Mouse (Mus musculus): Measurements from ENCODE around the gene Nme8. TPM values are rescaled to one million over a fixed set of nuclear protein-coding genes. Genes with fewer than 3 reads are reported as not detected.
A peak's percentile ranks its signal among the peaks of the same experiment; 100 is the strongest.

Nme8 gene
- polyA plus RNA-seq, 1 experiment from 2014 or later: not detected

DNA sequence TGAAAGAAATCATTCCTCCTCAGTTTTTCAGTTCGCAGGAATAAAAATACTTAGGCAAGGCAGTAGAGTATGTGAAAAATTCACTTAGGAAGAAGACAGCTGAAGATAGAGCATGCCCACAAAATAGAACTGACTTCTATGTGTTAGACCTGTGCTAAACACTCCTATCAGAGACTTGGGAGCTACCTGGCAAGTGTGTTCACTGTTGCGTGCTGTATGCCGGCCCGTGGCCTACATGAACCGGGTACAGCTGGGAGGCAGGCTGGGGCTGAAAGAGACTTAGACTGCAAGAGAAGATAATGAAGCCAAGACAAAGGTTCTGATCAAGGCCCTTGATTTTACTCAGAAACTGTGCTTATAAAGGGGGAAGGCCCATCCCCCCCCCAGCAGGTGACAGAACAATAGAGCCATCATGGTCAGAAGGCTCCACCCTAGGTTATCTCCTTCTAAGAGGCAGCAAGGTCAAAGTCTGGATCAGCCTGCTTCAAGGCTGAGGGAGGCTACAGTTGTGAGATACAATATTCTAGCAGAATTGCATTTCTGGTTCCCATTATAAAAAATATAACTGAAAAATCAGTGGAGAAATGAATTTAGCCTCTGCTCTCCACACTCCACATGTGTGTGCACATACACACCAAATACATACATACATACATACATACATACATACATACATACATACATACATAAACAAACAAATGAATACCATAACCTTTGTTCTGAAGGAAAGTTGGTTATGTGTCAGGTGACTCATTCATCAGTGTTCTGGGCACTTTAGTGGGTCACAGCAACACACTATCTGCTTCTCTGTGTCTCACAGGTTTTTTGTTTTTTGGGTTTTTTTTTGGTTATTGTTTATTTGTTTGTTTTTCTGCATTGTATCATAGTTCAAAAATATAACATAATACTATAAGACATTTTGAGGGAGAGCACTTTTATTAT is 66.6 kb downstream of the Nme8 start:
- 98% methylated on average over 5 of the region's 5 CpGs for WGBS
- H3K4me2 ChIP-seq (replicated peaks): no peak overlapping the region
- H3K9ac ChIP-seq: no peak overlapping the region
- no peaks in the 10 kb centered on the region for H3K9me3 ChIP-seq
- no peaks in the 10 kb centered on the region for H3K27me3 ChIP-seq
- no peaks in the 10 kb centered on the region for H3K4me1 ChIP-seq
- no peaks in the 10 kb centered on the region for H3K36me3 ChIP-seq
- H3K4me3 ChIP-seq: no peak overlapping the region
- no peak overlapping the region for H3K27ac ChIP-seq
- ATAC-seq (ENCODE audit: low FRiP score, low read depth): no peak

DNA sequence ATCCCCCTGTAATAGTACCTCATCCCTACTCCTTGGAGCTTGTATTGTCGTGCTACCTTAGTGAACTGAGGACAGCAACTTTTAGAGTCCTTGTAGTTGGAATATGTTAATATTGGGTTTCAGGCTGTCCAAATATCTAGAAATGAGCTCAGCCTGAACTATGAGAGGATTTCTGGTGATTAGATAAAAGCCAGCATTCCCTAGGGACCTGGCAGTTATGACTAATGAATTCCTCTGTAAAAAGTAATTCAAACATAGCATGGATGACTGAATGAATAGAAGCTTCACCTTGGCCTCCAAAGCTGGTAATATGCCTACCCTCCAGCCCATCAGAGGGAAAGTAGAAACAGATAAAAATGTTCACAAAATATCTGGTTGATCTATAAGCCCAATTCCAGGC is 71.1 kb downstream of the Nme8 start:
- Histone ChIP-seq H3K27me3 (peaks cover 39% of the 10 kb centered on the region), H3K4me2 (replicated peaks) (no peak overlapping the region), H3K36me3 (no peaks in the 10 kb centered on the region), H3K9ac (no peak overlapping the region), H3K4me3 (no peak overlapping the region), H3K27ac (no peak overlapping the region), H3K4me1 (peaks cover 11% of the 10 kb centered on the region), H3K9me3 (no peaks in the 10 kb centered on the region)
- ATAC-seq (ENCODE audit: low FRiP score, low read depth): no peak
- 81% methylated on average over 1 of the region's 1 CpGs for WGBS

DNA sequence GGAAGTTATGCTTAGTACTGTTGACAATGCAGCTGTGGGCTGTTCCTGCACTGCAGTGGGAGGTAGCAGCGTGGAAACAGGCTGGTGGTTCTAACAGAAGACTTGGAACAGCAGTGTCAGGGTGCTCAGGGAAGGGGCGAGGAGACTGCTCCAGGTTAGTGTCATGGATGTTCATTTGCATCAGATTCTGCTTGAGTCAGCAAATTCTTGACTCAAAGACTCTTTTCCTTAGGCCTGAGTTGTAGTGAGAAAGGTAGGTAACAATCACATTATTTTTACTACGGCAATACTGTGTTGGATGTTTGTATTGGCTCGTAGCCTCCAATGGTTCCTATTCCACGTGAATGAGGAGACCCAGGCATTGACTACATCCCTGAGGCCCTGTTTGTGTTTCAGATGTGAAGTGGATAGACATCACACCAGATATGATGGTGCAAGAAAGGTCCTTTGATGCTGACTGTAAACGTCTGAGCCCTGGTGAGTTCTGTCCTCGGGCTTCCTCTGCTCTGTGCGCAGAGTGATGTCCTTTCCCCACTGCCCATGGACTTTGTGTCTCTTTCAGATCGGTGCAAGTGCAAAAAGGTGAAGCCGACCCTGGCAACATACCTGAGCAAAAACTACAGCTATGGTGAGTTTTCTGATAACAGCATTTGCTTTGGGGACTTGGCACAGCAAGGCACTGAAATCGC is 72.8 kb downstream of the Nme8 start:
- no peaks in the 10 kb centered on the region for H3K9me3 ChIP-seq
- peaks cover 43% of the 10 kb centered on the region for H3K27me3 ChIP-seq
- H3K27ac ChIP-seq: no peak overlapping the region
- no peak overlapping the region for H3K4me2 ChIP-seq (replicated peaks)
- H3K9ac ChIP-seq: no peak overlapping the region
- WGBS: 79% methylated on average over 11 of the region's 11 CpGs
- H3K36me3 ChIP-seq: no peaks in the 10 kb centered on the region
- H3K4me3 ChIP-seq: no peak overlapping the region
- no peak for ATAC-seq (ENCODE audit: low FRiP score, low read depth)
- peaks cover 11% of the 10 kb centered on the region for H3K4me1 ChIP-seq

DNA sequence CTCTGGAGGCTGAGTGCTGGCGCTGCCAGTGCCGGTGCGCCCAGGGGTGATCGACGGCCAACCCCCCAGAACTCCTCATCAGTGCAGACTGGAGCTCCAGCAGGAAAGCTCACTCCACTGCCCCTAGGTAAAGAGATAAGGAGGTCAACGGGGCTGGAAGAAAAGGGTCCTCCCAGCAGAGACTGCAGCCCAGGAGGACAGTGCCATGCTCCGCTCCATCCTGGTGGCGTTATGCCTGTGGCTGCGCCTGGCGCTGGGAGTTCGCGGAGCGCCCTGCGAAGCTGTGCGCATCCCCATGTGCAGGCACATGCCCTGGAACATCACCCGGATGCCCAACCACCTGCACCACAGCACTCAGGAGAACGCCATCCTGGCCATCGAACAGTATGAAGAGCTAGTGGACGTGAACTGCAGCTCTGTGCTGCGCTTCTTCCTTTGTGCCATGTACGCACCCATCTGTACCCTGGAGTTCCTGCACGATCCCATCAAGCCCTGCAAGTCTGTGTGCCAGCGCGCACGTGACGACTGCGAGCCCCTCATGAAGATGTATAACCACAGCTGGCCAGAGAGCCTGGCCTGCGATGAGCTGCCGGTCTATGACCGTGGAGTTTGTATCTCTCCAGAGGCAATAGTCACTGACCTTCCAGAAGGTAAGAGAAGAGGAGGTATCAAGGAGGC is 74.2 kb downstream of the Nme8 start:
- Histone ChIP-seq H3K9me3 (no peaks in the 10 kb centered on the region), H3K27me3 (peaks cover 43% of the 10 kb centered on the region), H3K4me1 (peaks cover 11% of the 10 kb centered on the region), H3K4me3 (peak overlapping the region; percentile 47), H3K4me2 (replicated peaks) (peak overlapping the region; percentile 89), H3K9ac (peak overlapping the region; percentile 59), H3K27ac (no peak overlapping the region), H3K36me3 (no peaks in the 10 kb centered on the region)
- peak; percentile 21; the same call in 1 of the 2 replicates for ATAC-seq (ENCODE audit: low FRiP score, low read depth)
- WGBS: 22% methylated on average over 30 of the region's 30 CpGs

DNA sequence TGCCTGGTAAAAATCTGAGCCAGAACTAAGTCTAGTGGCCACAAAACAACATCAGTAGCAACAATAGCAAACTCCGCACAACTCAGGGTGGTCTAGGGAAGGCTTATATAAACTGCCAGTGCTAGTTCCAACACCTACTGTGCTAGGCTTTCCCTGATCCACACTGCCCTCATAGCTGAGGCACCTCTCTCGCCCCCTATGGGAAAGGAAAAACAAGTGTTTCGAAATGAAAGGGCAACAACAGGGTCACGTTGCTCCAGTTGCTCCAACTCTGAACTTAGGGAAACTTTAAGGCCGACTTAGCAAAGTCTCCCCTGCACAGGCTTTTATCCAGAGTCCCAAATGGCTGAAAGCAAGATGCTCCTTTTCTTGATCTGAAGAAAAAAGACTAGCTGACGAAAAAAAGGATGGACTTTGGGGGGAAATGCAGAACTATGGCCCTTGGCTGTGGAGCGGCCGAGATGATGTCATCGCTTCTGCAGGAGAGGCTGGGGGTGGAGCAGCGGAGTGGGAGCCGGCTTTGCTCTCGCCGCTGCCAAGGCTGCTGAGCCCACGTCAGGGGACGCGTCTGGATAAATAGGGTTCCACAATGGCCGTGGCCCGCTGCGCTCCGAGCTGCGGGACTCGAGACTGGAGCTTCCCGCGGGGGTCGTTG is 74.9 kb downstream of the Nme8 start, which contains the start of gene Sfrp4:
Gene Sfrp4 (plus strand): TSS at position 532 of the 655 bp plus-strand sequence.
- peak within 1 kb of the TSS; percentile 59 for H3K9ac ChIP-seq
- H3K27me3 ChIP-seq: peaks cover 43% of the 10 kb centered on the region
- H3K4me3 ChIP-seq: peak within 1 kb of the TSS; percentile 47
- peak within 1 kb of the TSS; percentile 89 for H3K4me2 ChIP-seq (replicated peaks)
- 2% methylated on average over 25 of the region's 25 CpGs for WGBS
- peaks cover 11% of the 10 kb centered on the region for H3K4me1 ChIP-seq
- H3K9me3 ChIP-seq: no peaks in the 10 kb centered on the region
- no peaks in the 10 kb centered on the region for H3K36me3 ChIP-seq
- H3K27ac ChIP-seq: no peak within 1 kb of the TSS
- ATAC-seq (ENCODE audit: low FRiP score, low read depth): peak; percentile 59

DNA sequence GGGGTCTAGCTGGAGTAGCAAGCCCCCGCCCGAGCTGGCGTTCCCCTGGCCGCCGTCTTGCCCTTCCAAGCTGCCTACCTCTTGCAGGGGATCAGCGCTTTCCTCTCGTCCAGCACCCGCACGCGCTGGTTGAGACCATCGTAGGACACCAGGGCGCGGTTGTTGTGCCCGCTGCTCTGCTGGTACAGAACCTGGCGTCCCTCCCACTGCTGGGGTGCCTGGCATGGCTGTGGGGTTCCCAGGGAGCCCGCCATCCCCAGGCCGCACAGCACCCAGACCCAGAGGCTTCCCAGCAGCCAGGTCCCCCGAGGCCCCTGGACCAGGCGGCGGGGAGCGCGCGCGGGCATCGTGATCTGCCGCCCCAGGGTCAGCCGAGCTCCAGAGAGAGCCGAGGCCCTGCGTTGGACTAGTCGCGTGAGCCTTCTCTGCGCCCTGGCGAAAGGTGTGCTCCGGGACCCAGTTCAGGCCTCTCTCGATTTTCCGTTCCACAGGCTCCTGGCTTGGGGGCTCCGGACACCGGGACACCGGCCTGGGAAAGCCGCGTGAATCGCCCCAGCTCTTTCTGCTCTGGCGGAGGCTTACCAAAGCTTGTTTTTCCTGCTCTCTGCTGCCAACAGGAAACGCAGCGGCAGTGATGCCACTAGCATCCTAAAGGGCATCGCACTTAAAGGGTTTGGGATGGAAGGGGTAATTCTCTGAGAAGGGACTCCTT is 78.2 kb downstream of the Nme8 start, which contains the start of gene Epdr1:
Gene Epdr1 (minus strand): TSS at position 712 of the 712 bp plus-strand sequence.
- Histone ChIP-seq H3K4me1 (peaks cover 11% of the 10 kb centered on the region), H3K4me2 (replicated peaks) (peak within 1 kb of the TSS; percentile 99), H3K9me3 (no peaks in the 10 kb centered on the region), H3K27me3 (peaks cover 33% of the 10 kb centered on the region), H3K36me3 (no peaks in the 10 kb centered on the region), H3K4me3 (peak within 1 kb of the TSS; percentile 72), H3K27ac (no peak within 1 kb of the TSS; the same call in 1 of the 2 replicates), H3K9ac (peak within 1 kb of the TSS; percentile 85)
- WGBS: under 1% methylated on average over 46 of the region's 46 CpGs
- peak; percentile 74 for ATAC-seq (ENCODE audit: low FRiP score, low read depth)

DNA sequence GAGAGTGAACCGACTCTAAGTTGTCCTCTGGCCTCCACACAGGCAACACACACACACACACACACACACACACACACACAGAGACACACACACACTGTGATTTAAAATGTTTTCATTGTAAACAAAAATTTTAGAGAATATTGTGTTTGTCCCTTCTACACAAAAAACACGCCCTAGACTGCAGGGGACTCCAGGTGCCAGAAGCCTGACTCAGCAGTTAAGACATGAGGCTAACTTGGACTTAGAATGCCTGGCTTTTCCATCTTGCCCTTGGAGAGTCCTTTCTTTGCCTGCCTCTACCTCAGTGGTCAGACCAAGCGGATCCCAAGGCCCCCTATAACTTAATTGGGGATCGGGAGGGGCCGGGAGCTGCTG is 78.8 kb downstream of the Nme8 start:
- H3K4me2 ChIP-seq (replicated peaks): peak overlapping the region; percentile 99
- H3K9ac ChIP-seq: peak overlapping the region; percentile 85
- H3K27ac ChIP-seq: no peak overlapping the region
- H3K36me3 ChIP-seq: no peaks in the 10 kb centered on the region
- peak; percentile 12; the same call in 1 of the 2 replicates for ATAC-seq (ENCODE audit: low FRiP score, low read depth)
- no peaks in the 10 kb centered on the region for H3K9me3 ChIP-seq
- peaks cover 11% of the 10 kb centered on the region for H3K4me1 ChIP-seq
- WGBS: 3% methylated on average over 5 of the region's 5 CpGs
- peaks cover 28% of the 10 kb centered on the region for H3K27me3 ChIP-seq
- H3K4me3 ChIP-seq: peak overlapping the region; percentile 72

DNA sequence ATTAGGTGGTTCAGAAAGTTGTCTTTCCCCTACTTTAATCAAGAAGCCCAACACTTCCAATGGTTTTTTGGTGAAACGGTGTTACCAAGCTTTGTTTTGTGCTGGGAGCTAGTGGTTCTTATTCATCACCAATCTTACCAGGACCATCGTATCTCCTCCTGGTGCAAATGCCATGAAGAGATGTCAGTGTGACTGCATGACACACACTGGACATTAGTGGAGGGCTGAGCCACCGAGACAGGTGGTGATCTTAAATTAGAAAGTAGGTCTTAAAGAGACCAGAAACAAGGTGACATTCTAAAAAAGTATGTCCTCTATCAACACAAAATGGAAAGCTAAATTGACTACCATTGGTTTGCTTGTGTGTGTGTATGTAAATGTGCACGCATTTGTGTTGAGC is 79.5 kb downstream of the Nme8 start:
- Histone ChIP-seq H3K36me3 (no peaks in the 10 kb centered on the region), H3K27ac (no peak overlapping the region), H3K4me1 (peaks cover 6% of the 10 kb centered on the region; the same call in 1 of the 2 replicates), H3K9ac (no peak overlapping the region), H3K27me3 (peaks cover 20% of the 10 kb centered on the region), H3K4me2 (replicated peaks) (no peak overlapping the region), H3K4me3 (no peak overlapping the region), H3K9me3 (no peaks in the 10 kb centered on the region)
- ATAC-seq (ENCODE audit: low FRiP score, low read depth): no peak
- WGBS: 88% methylated on average over 4 of the region's 4 CpGs

DNA sequence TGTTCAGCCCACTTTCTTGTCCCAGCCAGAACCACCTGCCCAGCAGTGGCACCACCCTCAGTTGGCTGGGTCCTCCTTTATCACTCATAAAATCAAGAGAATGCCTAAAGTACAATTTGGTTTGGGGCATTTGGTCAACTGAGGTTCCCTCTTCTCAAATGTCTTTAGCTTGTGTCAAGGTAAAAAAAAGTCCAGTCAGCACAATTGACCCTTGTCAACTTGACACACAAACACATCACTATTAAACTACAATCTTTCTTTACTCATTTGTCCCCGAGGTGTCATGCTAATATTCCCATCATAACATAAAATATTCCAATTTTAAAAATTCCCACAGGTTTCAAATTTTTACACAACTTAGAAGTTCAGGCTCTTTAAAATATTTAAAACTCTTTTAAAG is 83.3 kb downstream of the Nme8 start:
- 77% methylated on average over 1 of the region's 1 CpGs for WGBS

DNA sequence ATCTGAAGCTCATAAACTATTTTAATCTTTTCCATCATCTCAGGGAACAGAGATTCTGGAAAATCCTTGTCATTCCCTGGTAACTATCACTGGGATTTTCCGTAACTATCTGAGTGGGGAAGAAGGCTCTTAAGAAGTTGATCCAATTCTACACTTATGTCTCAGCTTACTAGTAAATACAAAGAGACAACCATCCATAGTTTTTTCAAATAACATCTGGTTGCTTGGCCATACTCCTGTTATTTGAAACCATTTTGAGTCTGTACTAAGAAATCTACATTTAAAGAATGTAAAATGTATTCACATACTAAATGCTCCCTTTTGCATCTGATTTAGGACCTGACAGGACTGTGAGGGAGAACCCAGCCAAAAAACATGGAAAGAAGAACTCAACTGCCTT is 84.2 kb downstream of the Nme8 start:
- Histone ChIP-seq H3K27ac (no peak overlapping the region), H3K4me3 (no peak overlapping the region), H3K4me2 (replicated peaks) (no peak overlapping the region), H3K4me1 (no peaks in the 10 kb centered on the region), H3K36me3 (no peaks in the 10 kb centered on the region), H3K9ac (no peak overlapping the region), H3K9me3 (no peaks in the 10 kb centered on the region), H3K27me3 (no peaks in the 10 kb centered on the region)
- WGBS: 85% methylated on average over 1 of the region's 1 CpGs
- no peak for ATAC-seq (ENCODE audit: low FRiP score, low read depth)

More for the DNA sequence above, 83.3 kb downstream of the Nme8 start:
- Histone ChIP-seq H3K27ac (no peak overlapping the region), H3K27me3 (no peaks in the 10 kb centered on the region), H3K4me2 (replicated peaks) (no peak overlapping the region), H3K9ac (no peak overlapping the region), H3K4me1 (no peaks in the 10 kb centered on the region), H3K36me3 (no peaks in the 10 kb centered on the region), H3K9me3 (no peaks in the 10 kb centered on the region), H3K4me3 (no peak overlapping the region)
- ATAC-seq (ENCODE audit: low FRiP score, low read depth): no peak

DNA sequence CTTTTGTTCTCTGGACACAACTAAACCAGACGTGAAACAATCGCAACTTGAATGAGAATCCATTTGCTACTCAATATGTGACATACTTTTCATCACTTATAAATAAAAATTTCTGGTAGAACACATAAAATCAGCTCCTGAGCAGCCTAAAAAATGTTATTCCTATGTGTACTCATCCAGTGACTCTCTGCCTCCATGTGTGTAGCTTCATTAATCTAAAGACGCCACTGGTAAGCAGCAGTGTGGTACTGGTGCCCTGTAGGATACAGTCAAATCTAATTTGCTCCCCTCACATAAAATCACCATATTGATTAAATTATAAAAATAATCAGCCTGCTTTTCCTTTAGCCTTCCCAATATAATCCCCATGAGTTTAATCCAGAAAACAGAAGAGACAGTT is 84.6 kb downstream of the Nme8 start:
- H3K4me1 ChIP-seq: no peaks in the 10 kb centered on the region
- no peaks in the 10 kb centered on the region for H3K36me3 ChIP-seq
- no peak for ATAC-seq (ENCODE audit: low FRiP score, low read depth)
- no peaks in the 10 kb centered on the region for H3K9me3 ChIP-seq
- H3K27ac ChIP-seq: no peak overlapping the region
- no peak overlapping the region for H3K9ac ChIP-seq
- no peak overlapping the region for H3K4me3 ChIP-seq
- WGBS: 82% methylated on average over 3 of the region's 3 CpGs
- H3K27me3 ChIP-seq: no peaks in the 10 kb centered on the region
- H3K4me2 ChIP-seq (replicated peaks): no peak overlapping the region

All from limb, embryonic 13.5 days (tissue).